28 mouse cellular contexts compared by ENCODE assay signal in genomic region chr17:46910186-46910585, GRCm38 (mm10). TPM values are rescaled to one million over a fixed set of nuclear protein-coding genes. Genes with fewer than 3 reads are reported as not detected.
"Had no signal": no experiment of that assay in that cellular context is flagged by ENCODE, and none has a peak within 500 bp of the region (broad histone marks: within the 10 kb centered on the region; RNA-seq: fewer than 3 reads in every experiment).

Gene Prph2 (plus strand): TSS chr17:46910459.

- DNase-seq: gastrocnemius, adult 2 months; gastrocnemius, postnatal 10 days; gastrocnemius, postnatal 25 days; heart, adult 18-20 months; heart, postnatal 10 days; heart, postnatal 4 days; kidney, adult 18-20 months; kidney, adult 8-10 months; kidney, postnatal 10 days; kidney, postnatal 25 days; kidney, postnatal 4 days; left cerebral cortex, postnatal 4 days had no signal

- H3K4me3 ChIP-seq: gastrocnemius, adult 2 months; heart, embryonic 10.5 days; heart, embryonic 12.5 days; hindbrain, embryonic 10.5 days; hindbrain, embryonic 12.5 days; intestine, embryonic 15.5 days; layer of hippocampus, adult 2 months; left cerebral cortex, adult 2 months; limb, embryonic 13.5 days; limb, embryonic 15.5 days had no signal

- H3K27me3 ChIP-seq: heart, embryonic 12.5 days; hindbrain, embryonic 12.5 days; intestine, embryonic 15.5 days; limb, embryonic 13.5 days; limb, embryonic 15.5 days had no signal

- H3K36me3 ChIP-seq: heart, embryonic 10.5 days; heart, embryonic 12.5 days; hindbrain, embryonic 10.5 days; hindbrain, embryonic 12.5 days; intestine, embryonic 15.5 days; limb, embryonic 13.5 days; limb, embryonic 15.5 days had no signal

- H3K4me1 ChIP-seq: intestine, embryonic 15.5 days; limb, embryonic 13.5 days; limb, embryonic 15.5 days had no signal

- H3K9me3 ChIP-seq: heart, embryonic 10.5 days; heart, embryonic 12.5 days; hindbrain, embryonic 10.5 days; hindbrain, embryonic 12.5 days; intestine, embryonic 15.5 days; limb, embryonic 13.5 days; limb, embryonic 15.5 days had no signal

RNA-seq across cellular contexts. Expression of gene Prph2, which starts in this region (rescaled TPM):
- total RNA-seq: gastrocnemius, adult 2 months; gastrocnemius, postnatal 10 days; gastrocnemius, postnatal 25 days; gastrocnemius, postnatal 4 days; granulocyte monocyte progenitor cell, adult 5-6 weeks; heart, adult 18-20 months; heart, adult 8-10 months; heart, postnatal 10 days; heart, postnatal 25 days; heart, postnatal 4 days; layer of hippocampus, adult 2 months; layer of hippocampus, postnatal 25 days; left cerebral cortex, adult 2 months; left cerebral cortex, postnatal 14 days; left cerebral cortex, postnatal 4 days; liver, adult 2 months had no signal
